Mouse (Mus musculus): Measurements from ENCODE around the gene Chrm1. TPM values are rescaled to one million over a fixed set of nuclear protein-coding genes. Genes with fewer than 3 reads are reported as not detected.
A peak's percentile ranks its signal among the peaks of the same experiment; 100 is the strongest.

The Chrm1 gene
- polyA plus RNA-seq (2016; fragmentation: Nextera tagmentation; extraction: Ambion mirVana): 0.41 and 0.47 TPM in 2 replicates

- 75% methylated on average over 9 of the region's 9 CpGs for WGBS
- Histone ChIP-seq H3K27ac (no peak within 1 kb of the TSS), H3K36me3 (no peaks in the 10 kb centered on the region), H3K9me3 (no peaks in the 10 kb centered on the region), H3K4me2 (peak within 1 kb of the TSS; percentile 87), H3K27me3 (peaks cover 41% of the 10 kb centered on the region), H3K4me1 (replicated peaks) (peaks cover 13% of the 10 kb centered on the region), H3K4me3 (replicated peaks) (peak within 1 kb of the TSS; percentile 45), H3K9ac (replicated peaks) (no peak within 1 kb of the TSS; the same call in 1 of the 2 replicates)
- peak; percentile 32; the same call in 1 of the 2 replicates for ATAC-seq (ENCODE audit: insufficient number of reproducible peaks, insufficient read depth, low FRiP score, low TSS enrichment, low read depth)
Observed at GRCm38 (mm10) chr19:8663360-8663839, at the start of gene Chrm1. Gene Chrm1 (plus strand): TSS chr19:8663789.

GRCm38 (mm10) chr19:8614343-8614742, 49.2 kb upstream of the Chrm1 start:
- no peaks in the 10 kb centered on the region for H3K9me3 ChIP-seq

DNA sequence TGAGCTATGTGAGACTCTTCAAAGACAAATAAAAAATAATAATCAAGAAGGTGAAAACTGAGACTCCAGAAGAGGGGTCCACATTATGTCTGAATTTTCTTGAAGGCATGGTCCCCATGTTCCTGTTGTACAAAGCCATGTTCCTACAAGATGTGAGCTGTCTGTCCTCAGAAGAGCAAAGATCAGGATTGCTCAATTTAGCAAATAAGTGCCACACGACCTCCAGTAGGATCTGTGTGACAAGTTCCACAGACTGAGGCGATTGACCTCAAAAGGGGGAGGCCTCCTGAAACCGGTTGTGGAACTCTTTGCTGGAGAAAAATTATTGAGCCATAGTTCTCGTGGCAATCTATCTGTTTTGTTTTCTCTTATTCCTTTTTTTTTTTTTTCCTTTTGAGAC, 47.3 kb upstream of the Chrm1 start:
- Histone ChIP-seq H3K9me3 (no peaks in the 10 kb centered on the region), H3K27me3 (no peaks in the 10 kb centered on the region), H3K4me2 (no peak overlapping the region), H3K27ac (no peak overlapping the region), H3K4me1 (replicated peaks) (no peaks in the 10 kb centered on the region), H3K9ac (replicated peaks) (no peak overlapping the region), H3K36me3 (no peaks in the 10 kb centered on the region), H3K4me3 (replicated peaks) (no peak overlapping the region)
- WGBS: 68% methylated on average over 4 of the region's 4 CpGs
- no peak for ATAC-seq (ENCODE audit: insufficient number of reproducible peaks, insufficient read depth, low FRiP score, low TSS enrichment, low read depth)

More at GRCm38 (mm10) chr19:8614343-8614742, 49.2 kb upstream of the Chrm1 start:
- Histone ChIP-seq H3K27ac (no peak overlapping the region), H3K9ac (replicated peaks) (no peak overlapping the region), H3K4me1 (replicated peaks) (no peaks in the 10 kb centered on the region), H3K4me3 (replicated peaks) (no peak overlapping the region), H3K4me2 (no peak overlapping the region), H3K27me3 (no peaks in the 10 kb centered on the region), H3K36me3 (no peaks in the 10 kb centered on the region)
- no peak for ATAC-seq (ENCODE audit: insufficient number of reproducible peaks, insufficient read depth, low FRiP score, low TSS enrichment, low read depth)
- WGBS: 41% methylated on average over 2 of the region's 2 CpGs

DNA sequence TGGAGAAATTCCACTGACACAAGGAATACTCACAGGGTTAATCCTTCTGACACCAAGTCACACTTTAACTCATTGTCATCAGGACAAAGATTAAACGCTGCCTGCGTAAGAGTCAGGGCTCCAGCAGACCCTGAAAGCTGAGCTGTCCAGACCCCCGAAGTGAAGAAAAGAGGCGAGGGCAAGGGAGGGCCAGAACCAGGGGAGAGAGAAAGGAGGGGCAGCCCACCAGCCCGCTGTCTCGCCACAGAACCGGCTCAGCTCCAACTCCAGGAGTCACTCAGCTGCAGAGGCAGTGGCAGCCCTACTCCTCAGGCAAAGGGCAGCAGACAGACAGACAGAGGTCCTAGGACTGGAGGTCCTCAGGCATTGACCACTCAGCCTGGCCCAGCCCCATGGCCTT, 45.7 kb upstream of the Chrm1 start, which contains the start of gene Slc22a6:
Gene Slc22a6 (plus strand): TSS at position 136 of the 400 bp plus-strand sequence.
- Histone ChIP-seq H3K4me3 (replicated peaks) (no peak within 1 kb of the TSS), H3K27me3 (no peaks in the 10 kb centered on the region), H3K9me3 (no peaks in the 10 kb centered on the region), H3K9ac (replicated peaks) (no peak within 1 kb of the TSS), H3K27ac (no peak within 1 kb of the TSS), H3K4me2 (no peak within 1 kb of the TSS), H3K36me3 (no peaks in the 10 kb centered on the region), H3K4me1 (replicated peaks) (no peaks in the 10 kb centered on the region)
- WGBS: 29% methylated on average over 7 of the region's 7 CpGs
- no peak for ATAC-seq (ENCODE audit: insufficient number of reproducible peaks, insufficient read depth, low FRiP score, low TSS enrichment, low read depth)

- H3K27ac ChIP-seq: no peak overlapping the region
- no peak overlapping the region for H3K4me2 ChIP-seq
- ATAC-seq (ENCODE audit: insufficient number of reproducible peaks, insufficient read depth, low FRiP score, low TSS enrichment, low read depth): no peak
- H3K27me3 ChIP-seq: no peaks in the 10 kb centered on the region
- H3K4me3 ChIP-seq (replicated peaks): no peak overlapping the region
- no peaks in the 10 kb centered on the region for H3K36me3 ChIP-seq
- H3K9me3 ChIP-seq: no peaks in the 10 kb centered on the region
- no peaks in the 10 kb centered on the region for H3K4me1 ChIP-seq (replicated peaks)
- 87% methylated on average over 7 of the region's 7 CpGs for WGBS
- no peak overlapping the region for H3K9ac ChIP-seq (replicated peaks)
Observed at GRCm38 (mm10) chr19:8621098-8621497, 42.5 kb upstream of the Chrm1 start.

- H3K4me1 ChIP-seq (replicated peaks): no peaks in the 10 kb centered on the region
- no peaks in the 10 kb centered on the region for H3K27me3 ChIP-seq
Observed at GRCm38 (mm10) chr19:8630249-8630648, 33.3 kb upstream of the Chrm1 start.

GRCm38 (mm10) chr19:8630826-8631225, 32.8 kb upstream of the Chrm1 start:
- WGBS: 84% methylated on average over 6 of the region's 6 CpGs
- no peaks in the 10 kb centered on the region for H3K27me3 ChIP-seq
- no peaks in the 10 kb centered on the region for H3K36me3 ChIP-seq
- H3K9me3 ChIP-seq: no peaks in the 10 kb centered on the region
- ATAC-seq (ENCODE audit: insufficient number of reproducible peaks, insufficient read depth, low FRiP score, low TSS enrichment, low read depth): no peak
- H3K4me3 ChIP-seq (replicated peaks): no peak overlapping the region
- H3K4me2 ChIP-seq: no peak overlapping the region
- no peaks in the 10 kb centered on the region for H3K4me1 ChIP-seq (replicated peaks)
- no peak overlapping the region for H3K27ac ChIP-seq
- H3K9ac ChIP-seq (replicated peaks): no peak overlapping the region

More at GRCm38 (mm10) chr19:8630249-8630648, 33.3 kb upstream of the Chrm1 start:
- no peak overlapping the region for H3K9ac ChIP-seq (replicated peaks)
- H3K4me3 ChIP-seq (replicated peaks): no peak overlapping the region
- no peak for ATAC-seq (ENCODE audit: insufficient number of reproducible peaks, insufficient read depth, low FRiP score, low TSS enrichment, low read depth)
- WGBS: 60% methylated on average over 2 of the region's 2 CpGs
- H3K27ac ChIP-seq: no peak overlapping the region
- H3K9me3 ChIP-seq: no peaks in the 10 kb centered on the region
- no peaks in the 10 kb centered on the region for H3K36me3 ChIP-seq
- H3K4me2 ChIP-seq: no peak overlapping the region

- H3K4me1 ChIP-seq (replicated peaks): no peaks in the 10 kb centered on the region
- H3K4me2 ChIP-seq: no peak overlapping the region
- no peak overlapping the region for H3K4me3 ChIP-seq (replicated peaks)
- no peaks in the 10 kb centered on the region for H3K27me3 ChIP-seq
- H3K9me3 ChIP-seq: no peaks in the 10 kb centered on the region
- no peak overlapping the region for H3K27ac ChIP-seq
- no peak for ATAC-seq (ENCODE audit: insufficient number of reproducible peaks, insufficient read depth, low FRiP score, low TSS enrichment, low read depth)
- no peak overlapping the region for H3K9ac ChIP-seq (replicated peaks)
- no peaks in the 10 kb centered on the region for H3K36me3 ChIP-seq
- WGBS: 84% methylated on average over 1 of the region's 1 CpGs
Observed at GRCm38 (mm10) chr19:8632029-8632428, 31.6 kb upstream of the Chrm1 start.

DNA sequence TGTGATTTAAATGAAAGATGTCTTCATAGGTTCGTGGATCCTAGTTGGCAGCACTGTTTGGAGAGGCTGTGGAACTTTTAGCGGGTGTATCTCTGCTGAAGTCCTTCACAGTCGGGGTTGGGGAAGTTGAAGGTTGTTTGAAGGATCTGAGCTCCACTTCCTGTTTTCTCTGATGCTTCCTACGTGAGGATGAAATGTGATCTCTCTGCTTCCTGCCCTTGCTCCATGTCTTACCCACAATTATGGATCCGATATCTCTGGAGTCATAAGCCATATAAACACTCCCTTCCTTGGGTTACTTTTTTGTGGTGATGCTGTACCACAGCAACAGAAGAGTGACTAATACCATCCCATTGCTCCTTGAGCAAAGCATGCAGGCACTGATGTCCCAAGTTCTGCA, 21.5 kb upstream of the Chrm1 start:
- H3K4me3 ChIP-seq (replicated peaks): no peak overlapping the region
- no peaks in the 10 kb centered on the region for H3K36me3 ChIP-seq
- no peak overlapping the region for H3K9ac ChIP-seq (replicated peaks)
- no peak overlapping the region for H3K27ac ChIP-seq
- H3K27me3 ChIP-seq: no peaks in the 10 kb centered on the region
- no peak overlapping the region for H3K4me2 ChIP-seq
- no peak for ATAC-seq (ENCODE audit: insufficient number of reproducible peaks, insufficient read depth, low FRiP score, low TSS enrichment, low read depth)
- 58% methylated on average over 5 of the region's 5 CpGs for WGBS
- no peaks in the 10 kb centered on the region for H3K9me3 ChIP-seq
- H3K4me1 ChIP-seq (replicated peaks): peaks cover 4% of the 10 kb centered on the region

DNA sequence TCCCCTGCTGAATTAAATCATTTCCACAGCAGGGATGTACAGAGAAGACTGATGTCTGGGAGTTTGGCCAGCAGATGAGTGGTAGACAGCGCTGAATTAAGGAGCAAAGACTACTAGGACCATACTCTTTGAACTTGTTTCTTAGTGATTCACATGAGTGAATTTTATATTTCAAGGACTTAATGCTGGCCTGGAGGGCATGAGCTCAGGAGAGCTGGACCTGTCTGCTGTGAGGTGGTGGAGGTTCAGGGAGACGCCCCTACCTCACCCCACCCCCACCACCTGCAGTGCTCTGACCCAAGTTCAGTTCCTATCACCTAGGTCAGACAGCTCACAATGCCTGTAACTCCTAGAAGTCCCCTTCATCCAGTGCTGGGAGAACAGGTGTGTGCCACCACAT, 17.2 kb upstream of the Chrm1 start:
- WGBS: 73% methylated on average over 2 of the region's 2 CpGs
- H3K9me3 ChIP-seq: no peaks in the 10 kb centered on the region
- H3K4me1 ChIP-seq (replicated peaks): peaks cover 4% of the 10 kb centered on the region
- H3K27ac ChIP-seq: no peak overlapping the region
- no peaks in the 10 kb centered on the region for H3K36me3 ChIP-seq
- H3K9ac ChIP-seq (replicated peaks): no peak overlapping the region
- ATAC-seq (ENCODE audit: insufficient number of reproducible peaks, insufficient read depth, low FRiP score, low TSS enrichment, low read depth): no peak
- H3K27me3 ChIP-seq: no peaks in the 10 kb centered on the region
- no peak overlapping the region for H3K4me3 ChIP-seq (replicated peaks)
- H3K4me2 ChIP-seq: no peak overlapping the region

- Histone ChIP-seq H3K4me1 (replicated peaks) (0 out of 2 replicates have a peak, but pooled peaks cover 5% of the 10 kb centered on the region), H3K27me3 (peaks cover 8% of the 10 kb centered on the region), H3K9ac (replicated peaks) (no peak overlapping the region), H3K4me2 (no peak overlapping the region), H3K4me3 (replicated peaks) (no peak overlapping the region), H3K27ac (no peak overlapping the region), H3K36me3 (no peaks in the 10 kb centered on the region), H3K9me3 (no peaks in the 10 kb centered on the region)
- no peak for ATAC-seq (ENCODE audit: insufficient number of reproducible peaks, insufficient read depth, low FRiP score, low TSS enrichment, low read depth)
Observed at GRCm38 (mm10) chr19:8655833-8656232, 7.8 kb upstream of the Chrm1 start.

GRCm38 (mm10) chr19:8656341-8656740, 7.2 kb upstream of the Chrm1 start:
- no peaks in the 10 kb centered on the region for H3K9me3 ChIP-seq
- no peak overlapping the region for H3K4me3 ChIP-seq (replicated peaks)
- WGBS: 74% methylated on average over 4 of the region's 4 CpGs
- H3K36me3 ChIP-seq: no peaks in the 10 kb centered on the region
- 0 out of 2 replicates have a peak, but pooled peaks cover 5% of the 10 kb centered on the region for H3K4me1 ChIP-seq (replicated peaks)
- ATAC-seq (ENCODE audit: insufficient number of reproducible peaks, insufficient read depth, low FRiP score, low TSS enrichment, low read depth): no peak
- H3K27ac ChIP-seq: no peak overlapping the region
- H3K4me2 ChIP-seq: no peak overlapping the region
- H3K9ac ChIP-seq (replicated peaks): no peak overlapping the region
- H3K27me3 ChIP-seq: peaks cover 11% of the 10 kb centered on the region
